Mouse (Mus musculus) midbrain, postnatal 0 days (tissue): ENCODE measurements at regions not wholly inside any gene's neighbourhood (a gene's known extent, or its start where the extent isn't known, plus 50 kb on each side); places are given as distances from the start of the nearest gene placed in this dataset.
A peak's percentile ranks its signal among the peaks of the same experiment; 100 is the strongest.

ENCODE experiments used
- ATAC-seq: fragments of 200-750 bp; cut with Nextera tagmentation; 2 replicates; pipeline ENCODE4 v1.8.0; 2017; ENCODE audit warnings: moderate number of reproducible peaks, mild to moderate bottlenecking, moderate TSS enrichment, moderate library complexity; ENCODE audit not compliant: low FRiP score
- DNase-seq: peaks from one replicate; pipeline ENCODE4 v3.0.0-alpha.2; 2015; ENCODE audit warnings: low spot score
- H3K27ac ChIP-seq: fragments of 300-500 bp; sonication (generic); 2 replicates; pipeline ENCODE4 v1.5.1; 2014; ENCODE audit warnings: low read depth, mild to moderate bottlenecking, low read length, mixed read lengths
- H3K27me3 ChIP-seq: fragments of 300-500 bp; sonication (generic); 2 replicates; pipeline ENCODE4 v1.6.1; 2014; ENCODE audit warnings: low read length, control low read depth, mixed read lengths; ENCODE audit not compliant: insufficient read depth
- H3K36me3 ChIP-seq: fragments of 300-500 bp; sonication (generic); 2 replicates; pipeline ENCODE4 v1.6.1; 2014; ENCODE audit warnings: low read length, control low read depth, mixed read lengths; ENCODE audit not compliant: insufficient read depth
- H3K4me1 ChIP-seq: fragments of 300-500 bp; sonication (generic); 2 replicates; pipeline ENCODE4 v1.6.1; 2014; ENCODE audit warnings: mild to moderate bottlenecking, control low read depth, antibody characterized with exemption, low read length, mixed read lengths; ENCODE audit not compliant: insufficient read depth
- H3K4me2 ChIP-seq: fragments of 300-500 bp; sonication (generic); 2 replicates; pipeline ENCODE4 v1.6.1; 2014; ENCODE audit warnings: low read depth, mild to moderate bottlenecking, low read length, mixed read lengths; ENCODE audit not compliant: poor library complexity, severe bottlenecking
- H3K4me3 ChIP-seq: fragments of 300-500 bp; sonication (generic); 2 replicates; pipeline ENCODE4 v1.5.1; 2014; ENCODE audit warnings: low read depth, mild to moderate bottlenecking, low read length, moderate library complexity
- H3K9ac ChIP-seq: fragments of 300-500 bp; sonication (generic); replicated peaks from 2 replicates; pipeline ENCODE4 v1.6.1; 2014; ENCODE audit warnings: mild to moderate bottlenecking, low read length, moderate library complexity, mixed read lengths; ENCODE audit not compliant: poor library complexity, severe bottlenecking
- H3K9me3 ChIP-seq: fragments of 300-500 bp; sonication (generic); 2 replicates; pipeline ENCODE4 v1.6.1; 2016; ENCODE audit warnings: low read length, control low read depth
- CTCF ChIP-seq: IDR thresholded peaks from 2 replicates; pipeline ENCODE4 v1.5.1; 2016; ENCODE audit warnings: antibody characterized with exemption, mild to moderate bottlenecking
- WGBS: fragments of 180-500 bp; shearing (Covaris S2); extraction: QIAGEN DNeasy Blood & Tissue Kit; methylation state at CpG from one replicate; pipeline ENCODE4 v1.1.7; 2014; 5-methylcytosine and 5-hydroxymethylcytosine counted together

- Histone ChIP-seq H3K4me3 (no peak overlapping the region), H3K27ac (no peak overlapping the region), H3K36me3 (no peaks in the 10 kb centered on the region), H3K9me3 (no peaks in the 10 kb centered on the region), H3K27me3 (no peaks in the 10 kb centered on the region), H3K9ac (no peak overlapping the region), H3K4me1 (no peaks in the 10 kb centered on the region), H3K4me2 (no peak overlapping the region)
- WGBS, result 83% methylated on average over 6 of the region's 6 CpGs
- DNase-seq (no peak), ATAC-seq (no peak)
- TF ChIP-seq CTCF, result no peak
These were observed 152.4 kb upstream of the Haao start for GRCm38 (mm10) chr17:84000115-84000514.

- Histone ChIP-seq H3K27ac (no peak overlapping the region), H3K4me1 (no peaks in the 10 kb centered on the region), H3K9me3 (no peaks in the 10 kb centered on the region), H3K4me3 (no peak overlapping the region), H3K27me3 (no peaks in the 10 kb centered on the region), H3K36me3 (no peaks in the 10 kb centered on the region), H3K4me2 (no peak overlapping the region), H3K9ac (no peak overlapping the region)
- WGBS, result 85% methylated on average over 10 of the region's 10 CpGs
- no peak for TF ChIP-seq CTCF
- DNase-seq (no peak), ATAC-seq (no peak)
These were observed 151.3 kb upstream of the Haao start for GRCm38 (mm10) chr17:83998972-83999545.

- H3K4me1 ChIP-seq, result no peaks in the 10 kb centered on the region
- WGBS, result 96% methylated on average over 7 of the region's 7 CpGs
- H3K9me3 ChIP-seq, result no peaks in the 10 kb centered on the region
- no peak for TF ChIP-seq CTCF
- H3K4me3 ChIP-seq, result no peak overlapping the region
- ATAC-seq, result no peak
- H3K4me2 ChIP-seq, result no peak overlapping the region
- no peaks in the 10 kb centered on the region for H3K36me3 ChIP-seq
- no peaks in the 10 kb centered on the region for H3K27me3 ChIP-seq
- DNase-seq, result no peak
- H3K9ac ChIP-seq, result no peak overlapping the region
- no peak overlapping the region for H3K27ac ChIP-seq
These were observed 150.6 kb upstream of the Haao start for GRCm38 (mm10) chr17:83998341-83998740.

GRCm38 (mm10) chr17:83997778-83998177 lies 150.0 kb upstream of the Haao start:
- Histone ChIP-seq H3K27me3 (no peaks in the 10 kb centered on the region), H3K9me3 (no peaks in the 10 kb centered on the region), H3K9ac (no peak overlapping the region), H3K36me3 (no peaks in the 10 kb centered on the region), H3K4me1 (no peaks in the 10 kb centered on the region), H3K4me3 (no peak overlapping the region), H3K27ac (no peak overlapping the region), H3K4me2 (no peak overlapping the region)
- ATAC-seq (no peak), DNase-seq (no peak)
- peak; percentile 56 for TF ChIP-seq CTCF
- WGBS, result 85% methylated on average over 11 of the region's 11 CpGs

- H3K4me1 ChIP-seq, result no peaks in the 10 kb centered on the region
- WGBS, result 89% methylated on average over 2 of the region's 2 CpGs
- DNase-seq, result no peak
- H3K9ac ChIP-seq, result no peak overlapping the region
- no peaks in the 10 kb centered on the region for H3K36me3 ChIP-seq
- no peak overlapping the region for H3K4me2 ChIP-seq
- no peak overlapping the region for H3K27ac ChIP-seq
- H3K9me3 ChIP-seq, result no peaks in the 10 kb centered on the region
- TF ChIP-seq CTCF, result no peak
- no peaks in the 10 kb centered on the region for H3K27me3 ChIP-seq
- H3K4me3 ChIP-seq, result no peak overlapping the region
- ATAC-seq, result no peak
These were observed 145.3 kb upstream of the Haao start for GRCm38 (mm10) chr17:83993028-83993427.

GRCm38 (mm10) chr17:83990421-83991365 lies 142.9 kb upstream of the Haao start:
- no peak overlapping the region for H3K9ac ChIP-seq
- H3K9me3 ChIP-seq, result no peaks in the 10 kb centered on the region
- H3K36me3 ChIP-seq, result no peaks in the 10 kb centered on the region
- 0 out of 2 replicates have a peak, but pooled peaks cover 4% of the 10 kb centered on the region for H3K4me1 ChIP-seq
- no peak for TF ChIP-seq CTCF
- DNase-seq, result no peak
- no peak overlapping the region for H3K4me3 ChIP-seq
- H3K4me2 ChIP-seq, result no peak overlapping the region
- ATAC-seq, result no peak
- WGBS, result 76% methylated on average over 13 of the region's 13 CpGs
- H3K27me3 ChIP-seq, result no peaks in the 10 kb centered on the region
- peak overlapping the region; percentile 12; the same call in 1 of the 2 replicates for H3K27ac ChIP-seq
